In genomic region chr8:119997266-119997665, GRCm38 (mm10) we compare ENCODE assay signal across 25 mouse cellular contexts. TPM values are rescaled to one million over a fixed set of nuclear protein-coding genes. Genes with fewer than 3 reads are reported as not detected.
DNase-seq lines count a peak whose midpoint lies in the region; ATAC-seq lines count a peak whose summit lies in the region.
"Had no signal": no experiment of that assay in that cellular context is flagged by ENCODE, and none has a peak within 500 bp of the region (broad histone marks: within the 10 kb centered on the region; RNA-seq: fewer than 3 reads in every experiment).

No protein-coding gene starts in this region.

- H3K9ac ChIP-seq in hindbrain, embryonic 12.5 days = no peak overlapping the region
- H3K9ac ChIP-seq: embryonic facial prominence, embryonic 13.5 days; embryonic facial prominence, embryonic 15.5 days; forebrain, embryonic 12.5 days had no signal

- peaks cover 31% of the 10 kb centered on the region for H3K4me1 ChIP-seq in hindbrain, embryonic 10.5 days (replicated peaks)
- H3K4me1 ChIP-seq in hindbrain, embryonic 12.5 days = peaks cover 19% of the 10 kb centered on the region
- peaks cover 71% of the 10 kb centered on the region for H3K4me1 ChIP-seq in limb, embryonic 10.5 days

- DNase-seq in heart, adult 11 months = peak; percentile 93
- DNase-seq in heart, postnatal 36 days = no peak
- no peak for DNase-seq in hindbrain, embryonic 10.5 days (ENCODE audit: low spot score)
- peak; percentile 24 for DNase-seq in lung, postnatal 14 days
- no peak for DNase-seq in lung, postnatal 36 days
- no peak for DNase-seq in limb, embryonic 10.5 days (ENCODE audit: low spot score)
- DNase-seq in right cerebral cortex, adult 18-20 months = no peak
- DNase-seq: adrenal gland, adult 2 months; adrenal gland, postnatal 10 days; adrenal gland, postnatal 25 days; cerebellum, adult 11 months; cerebellum, adult 18-20 months; cerebellum, adult 8-10 months; cerebellum, adult 9-11 months; cerebellum, postnatal 14 days; cerebellum, postnatal 36 days; embryo, embryonic 11 days had no signal

- no peaks in the 10 kb centered on the region for H3K36me3 ChIP-seq in hindbrain, embryonic 10.5 days
- no peaks in the 10 kb centered on the region for H3K36me3 ChIP-seq in hindbrain, embryonic 12.5 days
- no peaks in the 10 kb centered on the region for H3K36me3 ChIP-seq in limb, embryonic 10.5 days
- H3K36me3 ChIP-seq: embryonic facial prominence, embryonic 13.5 days; embryonic facial prominence, embryonic 15.5 days; forebrain, embryonic 10.5 days; forebrain, embryonic 12.5 days had no signal

- H3K4me3 ChIP-seq in hindbrain, embryonic 10.5 days = no peak overlapping the region
- H3K4me3 ChIP-seq in hindbrain, embryonic 12.5 days = no peak overlapping the region
- no peak overlapping the region for H3K4me3 ChIP-seq in limb, embryonic 10.5 days
- H3K4me3 ChIP-seq: embryonic facial prominence, embryonic 13.5 days; embryonic facial prominence, embryonic 15.5 days; erythroblast, embryonic 14.5 days; forebrain, embryonic 10.5 days; forebrain, embryonic 12.5 days had no signal

- intact Hi-C loops in heart, postnatal 36 days (cut with DNase I) = no loop called here

- 0 out of 2 replicates have a peak overlapping the region, but pooled peaks have one; percentile 2 for H3K27ac ChIP-seq in hindbrain, embryonic 10.5 days
- no peak overlapping the region for H3K27ac ChIP-seq in hindbrain, embryonic 12.5 days
- peak overlapping the region; percentile 33; the same call in 1 of the 2 replicates for H3K27ac ChIP-seq in limb, embryonic 10.5 days
- H3K27ac ChIP-seq: embryonic facial prominence, embryonic 13.5 days; embryonic facial prominence, embryonic 15.5 days; forebrain, embryonic 10.5 days; forebrain, embryonic 12.5 days had no signal

- no peak for ATAC-seq in hindbrain, embryonic 12.5 days (ENCODE audit: low FRiP score)
- ATAC-seq: forebrain, embryonic 14.5 days had no signal

- 84% methylated on average over 4 of the region's 4 CpGs for WGBS in hindbrain, embryonic 10.5 days
- WGBS in hindbrain, embryonic 12.5 days = 85% methylated on average over 4 of the region's 4 CpGs
- 78% methylated on average over 4 of the region's 4 CpGs for WGBS in limb, embryonic 10.5 days

- H3K9me3 ChIP-seq in hindbrain, embryonic 10.5 days = no peaks in the 10 kb centered on the region
- H3K9me3 ChIP-seq in hindbrain, embryonic 12.5 days (replicated peaks) = no peaks in the 10 kb centered on the region
- H3K9me3 ChIP-seq in limb, embryonic 10.5 days (replicated peaks) = no peaks in the 10 kb centered on the region
- H3K9me3 ChIP-seq: embryonic facial prominence, embryonic 13.5 days; embryonic facial prominence, embryonic 15.5 days; forebrain, embryonic 10.5 days; forebrain, embryonic 12.5 days had no signal

- H3K27me3 ChIP-seq in hindbrain, embryonic 10.5 days (ENCODE audit: insufficient read depth, poor library complexity, severe bottlenecking) = peaks cover 29% of the 10 kb centered on the region
- H3K27me3 ChIP-seq in hindbrain, embryonic 12.5 days = peaks cover 23% of the 10 kb centered on the region
- peaks cover 22% of the 10 kb centered on the region for H3K27me3 ChIP-seq in limb, embryonic 10.5 days (ENCODE audit: low read depth, poor library complexity, severe bottlenecking)

- no peak overlapping the region for H3K4me2 ChIP-seq in hindbrain, embryonic 12.5 days (replicated peaks)
- H3K4me2 ChIP-seq: embryonic facial prominence, embryonic 13.5 days; embryonic facial prominence, embryonic 15.5 days; forebrain, embryonic 12.5 days had no signal

RNA-seq across cellular contexts. Expression of gene Crispld2, which starts 5.0 kb away (rescaled TPM):
- total RNA-seq in heart, postnatal 36 days (2021) = 10 to 100 TPM; 22.5 to 29.5 TPM
- polyA plus RNA-seq in hindbrain, embryonic 10.5 days (2016; fragmentation: Nextera tagmentation; extraction: Ambion mirVana) = 3.8 and 4.6 TPM in 2 replicates
- polyA plus RNA-seq in hindbrain, embryonic 12.5 days (2016; fragmentation: Nextera tagmentation; extraction: Ambion mirVana) = 4.8 and 5.3 TPM in 2 replicates
- 5.0 and 6.1 TPM in 2 replicates for polyA plus RNA-seq in limb, embryonic 10.5 days (2016; fragmentation: Nextera tagmentation; extraction: Ambion mirVana)
- total RNA-seq: common myeloid progenitor, adult 5-6 weeks had no signal
- polyA plus RNA-seq: erythroblast, embryonic 14.5 days had no signal

Comparison
In these comparisons a context has a peak if more than half of its experiments do, and no peak if none do; other contexts are left out.
1. DNase-seq: peak in heart, adult 11 months (single experiment) and lung, postnatal 14 days (single experiment); none in heart, postnatal 36 days (0 of 2), hindbrain, embryonic 10.5 days (single experiment), lung, postnatal 36 days (single experiment), limb, embryonic 10.5 days (single experiment) and right cerebral cortex, adult 18-20 months (single experiment).